Mouse (Mus musculus) kidney, embryonic 14.5 days (tissue): Measurements from ENCODE around the gene Pltp. TPM values are rescaled to one million over a fixed set of nuclear protein-coding genes. Genes with fewer than 3 reads are reported as not detected.
A peak's percentile ranks its signal among the peaks of the same experiment; 100 is the strongest.

Source experiments
- ATAC-seq: fragments of 200-750 bp; cut with Nextera tagmentation; 2 replicates; pipeline ENCODE4 v1.8.0; 2017; ENCODE audit warnings: moderate number of reproducible peaks, mild to moderate bottlenecking, moderate TSS enrichment, moderate library complexity; ENCODE audit not compliant: low FRiP score, low TSS enrichment
- H3K27ac ChIP-seq: fragments of 300-500 bp; sonication (generic); 2 replicates; pipeline ENCODE4 v1.5.1; 2014; ENCODE audit warnings: low read depth, mild to moderate bottlenecking, low read length, moderate library complexity, mixed read lengths
- H3K27me3 ChIP-seq: fragments of 300-500 bp; sonication (generic); 2 replicates; pipeline ENCODE4 v1.6.1; 2014; ENCODE audit warnings: mild to moderate bottlenecking, low read length; ENCODE audit not compliant: control insufficient read depth, insufficient read depth
- H3K36me3 ChIP-seq: fragments of 300-500 bp; sonication (generic); 2 replicates; pipeline ENCODE4 v1.6.1; 2014; ENCODE audit warnings: low read length, mixed read lengths; ENCODE audit not compliant: control insufficient read depth, insufficient read depth
- H3K4me1 ChIP-seq: fragments of 300-500 bp; sonication (generic); 2 replicates; pipeline ENCODE4 v1.6.1; 2014; ENCODE audit warnings: low read length, mixed read lengths; ENCODE audit not compliant: control insufficient read depth, insufficient read depth
- H3K4me2 ChIP-seq: fragments of 300-500 bp; sonication (generic); replicated peaks from 2 replicates; pipeline ENCODE4 v1.6.1; 2014; ENCODE audit warnings: low read depth, mild to moderate bottlenecking, low read length
- H3K4me3 ChIP-seq: fragments of 300-500 bp; sonication (generic); 2 replicates; pipeline ENCODE4 v1.5.1; 2014; ENCODE audit warnings: mild to moderate bottlenecking, low read length
- H3K9ac ChIP-seq: fragments of 300-500 bp; sonication (generic); 2 replicates; pipeline ENCODE4 v1.6.1; 2014; ENCODE audit warnings: low read depth, mild to moderate bottlenecking, low read length, moderate library complexity
- H3K9me3 ChIP-seq: fragments of 300-500 bp; sonication (generic); 2 replicates; pipeline ENCODE4 v1.6.1; 2016; ENCODE audit warnings: low read length; ENCODE audit not compliant: control insufficient read depth
- WGBS: fragments of 180-500 bp; shearing (Covaris S2); extraction: QIAGEN DNeasy Blood & Tissue Kit; methylation state at CpG from one replicate; pipeline ENCODE4 v1.1.7; 2014; 5-methylcytosine and 5-hydroxymethylcytosine counted together
- polyA plus RNA-seq: library from polyadenylated mRNA; unstranded; fragments of >200 nt; fragmentation: Nextera tagmentation; extraction: Ambion mirVana; gene quantifications from 2 replicates; pipeline ENCODE4 v1.2.1, GENCODE M21; 2014

The Pltp gene
- polyA plus RNA-seq = 25.7 and 34.6 TPM in 2 replicates

DNA sequence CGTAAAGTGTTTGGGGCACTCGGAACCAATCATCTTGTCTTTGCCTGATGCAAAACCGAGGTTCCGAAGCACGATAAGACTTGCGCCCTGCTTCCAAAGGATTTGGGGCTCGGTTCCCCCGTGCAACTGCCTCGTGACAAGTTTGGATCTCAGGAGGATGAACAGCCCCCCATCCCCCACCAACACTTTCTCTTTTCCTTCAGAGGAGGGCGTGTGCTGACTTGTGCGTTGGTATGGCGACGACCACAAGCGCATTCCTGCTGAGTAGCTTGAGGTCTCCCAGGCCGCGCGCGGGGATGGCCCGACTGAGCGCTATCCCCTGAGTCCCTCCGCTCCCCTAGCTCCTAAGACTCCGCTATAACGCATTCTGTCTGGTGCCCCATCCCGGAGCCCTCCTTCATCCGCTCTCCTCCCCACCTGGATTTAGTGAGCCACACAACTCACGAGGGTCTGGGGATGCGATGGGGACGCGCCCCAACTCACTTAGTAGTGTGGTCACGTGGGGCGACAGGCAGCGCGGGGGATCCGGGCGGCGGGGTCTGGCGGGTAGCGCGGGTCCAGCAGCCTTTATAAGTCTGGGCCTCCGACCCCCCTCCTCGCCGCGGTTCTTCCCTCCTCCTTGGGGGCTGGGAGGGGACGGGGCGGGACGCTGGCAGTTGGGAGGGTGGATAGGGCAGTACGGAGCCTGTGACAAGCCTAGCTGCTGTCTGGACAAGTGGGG, at the start of gene Pltp:
Pltp (minus strand) TSS at position 611 of the 721 bp plus-strand sequence.
- no peaks in the 10 kb centered on the region for H3K9me3 ChIP-seq
- peaks cover 24% of the 10 kb centered on the region for H3K27me3 ChIP-seq
- peak within 1 kb of the TSS; percentile 92 for H3K4me2 ChIP-seq
- ATAC-seq = peak; percentile 60; the same call in 1 of the 2 replicates
- H3K36me3 ChIP-seq = no peaks in the 10 kb centered on the region
- H3K27ac ChIP-seq = no peak within 1 kb of the TSS
- WGBS = 1% methylated on average over 47 of the region's 47 CpGs
- H3K4me3 ChIP-seq = peak within 1 kb of the TSS; percentile 56
- peaks cover 46% of the 10 kb centered on the region for H3K4me1 ChIP-seq
- peak within 1 kb of the TSS; percentile 52 for H3K9ac ChIP-seq

DNA sequence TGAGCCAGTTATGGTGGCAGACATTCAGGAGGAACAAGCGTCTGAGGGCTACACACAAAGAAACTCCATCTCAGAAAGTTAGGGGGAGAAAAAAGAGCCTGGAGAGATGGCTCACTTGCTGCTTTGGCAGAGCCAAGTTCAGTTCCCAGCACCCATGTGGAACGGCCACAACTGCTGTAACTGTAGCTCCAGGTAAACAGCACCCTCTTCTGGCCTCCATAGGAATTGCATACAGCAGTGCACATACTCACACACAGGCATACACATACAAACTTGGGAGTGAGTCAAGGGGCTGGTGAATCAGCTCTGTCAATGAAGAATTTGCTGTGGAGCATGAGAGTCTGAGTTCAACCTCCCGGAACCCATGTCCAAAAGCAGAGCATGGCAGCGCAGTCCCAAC, 48.6 kb upstream of the Pltp start:
- no peak overlapping the region for H3K4me2 ChIP-seq
- no peak overlapping the region for H3K27ac ChIP-seq
- 98% methylated on average over 4 of the region's 4 CpGs for WGBS
- no peaks in the 10 kb centered on the region for H3K27me3 ChIP-seq
- peaks cover 14% of the 10 kb centered on the region for H3K4me1 ChIP-seq
- H3K9ac ChIP-seq = no peak overlapping the region
- ATAC-seq = no peak
- H3K36me3 ChIP-seq = peaks cover 77% of the 10 kb centered on the region
- H3K4me3 ChIP-seq = no peak overlapping the region
- H3K9me3 ChIP-seq = peaks cover 6% of the 10 kb centered on the region

DNA sequence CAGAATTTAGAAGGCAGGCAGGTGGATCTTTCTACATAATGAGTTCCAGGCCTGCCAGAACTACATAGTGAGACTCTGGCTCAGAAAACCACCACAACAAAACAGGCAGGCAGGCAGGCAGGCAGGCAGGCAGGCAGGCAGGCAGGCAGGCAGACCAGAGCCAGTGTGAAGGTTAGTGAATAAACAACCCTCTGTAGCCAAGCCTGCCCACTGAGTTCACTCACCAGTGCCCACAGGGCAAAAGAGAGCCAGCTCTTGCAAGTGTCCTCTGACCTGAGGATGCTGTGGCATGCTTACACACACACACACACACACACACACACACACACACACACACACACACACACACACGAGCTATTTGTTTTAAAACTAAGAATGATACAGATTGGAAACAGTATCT, 46.0 kb upstream of the Pltp start:
- ATAC-seq = no peak
- no peak overlapping the region for H3K4me3 ChIP-seq
- H3K27me3 ChIP-seq = no peaks in the 10 kb centered on the region
- H3K9me3 ChIP-seq = peaks cover 6% of the 10 kb centered on the region
- 71% methylated on average over 1 of the region's 1 CpGs for WGBS
- H3K27ac ChIP-seq = no peak overlapping the region
- H3K9ac ChIP-seq = no peak overlapping the region
- no peak overlapping the region for H3K4me2 ChIP-seq
- peaks cover 94% of the 10 kb centered on the region for H3K36me3 ChIP-seq
- no peaks in the 10 kb centered on the region for H3K4me1 ChIP-seq

DNA sequence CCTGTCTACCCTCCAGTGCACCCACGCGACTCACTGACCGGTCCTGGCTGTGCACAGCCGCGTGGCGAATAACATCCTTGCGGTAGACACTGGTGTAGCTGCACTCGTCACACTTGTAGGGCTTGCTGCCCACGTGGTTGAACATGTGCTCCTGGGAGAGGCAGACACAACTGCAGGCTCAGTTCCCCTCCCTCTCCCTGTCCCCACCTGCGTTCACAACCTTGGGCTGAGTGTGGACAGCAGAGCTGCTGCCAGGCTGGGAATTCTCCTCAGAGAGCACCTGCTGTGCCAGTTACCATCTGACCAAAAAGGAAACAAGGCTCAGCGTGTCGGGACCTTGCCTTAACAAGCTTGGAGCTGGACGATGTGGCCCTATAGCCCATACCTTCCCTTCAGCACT, 43.9 kb upstream of the Pltp start:
- no peak overlapping the region for H3K4me2 ChIP-seq
- H3K27me3 ChIP-seq = no peaks in the 10 kb centered on the region
- no peak overlapping the region for H3K9ac ChIP-seq
- peaks cover 5% of the 10 kb centered on the region for H3K9me3 ChIP-seq
- H3K4me3 ChIP-seq = no peak overlapping the region
- 89% methylated on average over 13 of the region's 13 CpGs for WGBS
- H3K36me3 ChIP-seq = peaks cover 93% of the 10 kb centered on the region
- no peak for ATAC-seq
- no peak overlapping the region for H3K27ac ChIP-seq
- H3K4me1 ChIP-seq = no peaks in the 10 kb centered on the region

DNA sequence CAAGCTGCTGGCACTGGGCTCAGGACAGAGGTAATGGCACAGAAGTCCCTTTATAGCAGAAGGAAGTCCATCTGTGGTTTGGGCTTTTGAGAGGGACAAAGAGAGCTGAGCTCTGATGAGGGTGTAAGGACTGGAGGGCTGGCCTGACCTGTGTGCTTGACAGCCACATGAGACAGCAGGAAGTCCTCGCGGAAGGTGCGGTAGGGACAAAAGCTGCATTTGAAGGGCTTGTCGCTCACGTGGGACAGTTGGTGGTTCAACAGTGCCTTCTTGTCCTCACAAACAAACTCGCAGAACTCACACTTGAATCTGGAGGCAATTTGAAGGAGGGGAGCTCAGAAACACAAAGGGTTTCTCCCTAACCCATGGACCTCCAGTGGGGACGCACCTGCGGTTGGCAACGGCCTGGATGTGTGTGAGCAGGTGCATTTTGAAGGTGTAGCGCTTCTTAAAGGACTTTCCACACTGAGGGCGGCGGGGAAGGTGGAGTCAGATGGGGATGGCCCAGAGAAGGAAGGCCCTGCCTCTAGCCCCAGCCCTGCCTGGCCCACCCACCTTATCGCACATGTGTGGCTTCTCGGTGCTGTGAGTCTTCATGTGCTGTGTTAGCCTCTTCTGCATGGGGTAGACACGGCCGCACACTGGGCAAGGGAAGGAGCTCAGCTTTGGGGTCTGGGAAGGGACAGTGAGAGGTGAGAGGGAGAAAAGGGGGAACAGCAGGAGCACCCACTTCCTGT, 42.4 kb upstream of the Pltp start:
- H3K9ac ChIP-seq = no peak overlapping the region
- no peak overlapping the region for H3K4me3 ChIP-seq
- H3K4me1 ChIP-seq = no peaks in the 10 kb centered on the region
- no peak for ATAC-seq
- no peak overlapping the region for H3K27ac ChIP-seq
- H3K27me3 ChIP-seq = no peaks in the 10 kb centered on the region
- 96% methylated on average over 16 of the region's 16 CpGs for WGBS
- no peaks in the 10 kb centered on the region for H3K9me3 ChIP-seq
- peaks cover 93% of the 10 kb centered on the region for H3K36me3 ChIP-seq
- H3K4me2 ChIP-seq = no peak overlapping the region

DNA sequence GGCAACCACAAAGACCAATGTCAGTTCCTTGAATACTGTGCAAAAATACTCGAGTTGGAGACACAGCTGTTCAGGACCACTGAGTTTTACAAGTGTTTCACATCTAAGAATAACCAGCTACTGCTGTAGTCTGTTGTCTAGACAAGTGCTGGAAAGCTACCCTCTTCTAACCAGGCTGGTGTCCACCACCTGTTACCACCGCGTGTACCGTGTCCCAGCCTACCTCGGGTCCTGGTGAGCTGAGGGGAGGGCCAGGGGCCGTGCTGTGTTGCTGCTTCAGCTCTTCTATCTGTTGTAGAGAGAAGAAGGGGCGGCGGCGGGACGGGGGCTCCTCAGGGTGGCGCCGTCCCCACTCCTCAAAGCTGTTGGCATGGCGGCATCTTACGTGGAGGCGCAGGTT, 41.5 kb upstream of the Pltp start:
- no peaks in the 10 kb centered on the region for H3K4me1 ChIP-seq
- WGBS = 95% methylated on average over 15 of the region's 15 CpGs
- no peak overlapping the region for H3K27ac ChIP-seq
- H3K9me3 ChIP-seq = no peaks in the 10 kb centered on the region
- no peak overlapping the region for H3K4me3 ChIP-seq
- H3K4me2 ChIP-seq = no peak overlapping the region
- H3K27me3 ChIP-seq = no peaks in the 10 kb centered on the region
- no peak overlapping the region for H3K9ac ChIP-seq
- no peak for ATAC-seq
- H3K36me3 ChIP-seq = peaks cover 93% of the 10 kb centered on the region

DNA sequence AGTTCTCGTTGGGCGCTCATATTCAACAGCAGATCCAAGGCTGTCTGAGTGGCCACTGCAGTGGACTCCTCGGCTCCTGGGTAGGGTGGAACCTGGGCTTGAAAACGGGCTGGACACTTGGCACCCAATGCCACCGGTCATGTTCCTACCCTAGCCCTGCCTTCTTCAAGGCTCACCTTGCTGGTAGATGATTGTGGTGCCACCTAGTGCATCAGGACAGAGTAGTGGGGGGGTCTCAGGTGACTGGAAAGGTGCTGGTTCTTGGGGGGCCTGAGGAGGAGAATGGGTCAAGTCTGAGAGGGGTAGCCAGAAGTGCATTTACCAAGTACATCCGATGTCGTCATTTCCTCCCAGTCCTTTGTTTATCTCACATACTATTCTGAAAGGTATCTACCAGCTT, 40.5 kb upstream of the Pltp start:
- WGBS = 98% methylated on average over 7 of the region's 7 CpGs
- Histone ChIP-seq H3K9me3 (no peaks in the 10 kb centered on the region), H3K27ac (no peak overlapping the region), H3K9ac (no peak overlapping the region), H3K36me3 (peaks cover 99% of the 10 kb centered on the region), H3K4me3 (no peak overlapping the region), H3K4me1 (no peaks in the 10 kb centered on the region), H3K27me3 (no peaks in the 10 kb centered on the region), H3K4me2 (no peak overlapping the region)
- ATAC-seq = no peak

DNA sequence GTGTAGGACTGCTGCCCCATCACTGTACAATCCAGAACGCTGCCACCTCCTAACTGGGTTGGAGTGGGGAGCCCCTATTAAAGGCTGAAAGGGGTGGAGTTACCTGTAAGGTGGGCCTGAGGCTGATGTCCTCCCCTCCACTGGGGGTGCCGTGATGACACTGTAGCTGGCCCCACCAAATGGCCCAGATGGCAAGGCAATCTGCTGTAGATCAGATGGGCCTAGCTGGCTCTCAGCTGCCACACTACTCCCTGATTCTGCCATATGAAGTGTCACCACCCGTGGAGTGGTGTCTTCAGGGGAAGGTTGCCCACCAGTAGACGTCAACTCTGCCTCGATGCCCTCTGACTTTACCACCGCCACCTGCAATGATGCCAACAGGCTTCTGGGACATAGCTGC, 38.4 kb upstream of the Pltp start:
- Histone ChIP-seq H3K4me3 (no peak overlapping the region), H3K4me2 (no peak overlapping the region), H3K27me3 (no peaks in the 10 kb centered on the region), H3K27ac (no peak overlapping the region), H3K36me3 (peaks cover 99% of the 10 kb centered on the region), H3K9me3 (no peaks in the 10 kb centered on the region), H3K9ac (no peak overlapping the region), H3K4me1 (no peaks in the 10 kb centered on the region)
- ATAC-seq = no peak
- WGBS = 95% methylated on average over 6 of the region's 6 CpGs

DNA sequence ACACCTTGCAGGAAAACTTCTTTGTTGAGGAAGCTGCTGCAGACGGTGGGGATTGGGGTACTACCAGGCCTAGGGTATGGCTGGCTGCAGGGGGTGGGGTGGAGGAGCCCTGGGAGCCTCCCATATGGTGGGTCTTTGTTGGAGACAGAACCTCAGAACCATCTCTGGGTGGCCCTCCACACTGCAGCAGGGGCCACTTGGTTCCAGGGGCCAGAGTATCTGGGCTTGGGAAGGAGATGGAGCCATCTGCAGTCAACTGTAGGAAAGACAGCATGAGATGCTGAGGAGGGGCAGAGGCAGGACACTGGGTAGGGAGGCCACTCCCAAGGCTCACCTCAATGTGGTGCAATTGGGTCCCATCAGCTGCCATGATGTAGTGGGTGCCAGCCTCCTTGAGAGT, 37.1 kb upstream of the Pltp start:
- ATAC-seq = peak; percentile 25; the same call in 1 of the 2 replicates
- no peak overlapping the region for H3K9ac ChIP-seq
- 90% methylated on average over 1 of the region's 1 CpGs for WGBS

More for the DNA sequence above, 37.1 kb upstream of the Pltp start:
- Histone ChIP-seq H3K4me2 (no peak overlapping the region), H3K4me1 (no peaks in the 10 kb centered on the region), H3K9me3 (no peaks in the 10 kb centered on the region), H3K27ac (no peak overlapping the region), H3K36me3 (peaks cover 99% of the 10 kb centered on the region), H3K4me3 (no peak overlapping the region), H3K27me3 (no peaks in the 10 kb centered on the region)
